Mouse (Mus musculus): Measurements from ENCODE around the gene Lyar. TPM values are rescaled to one million over a fixed set of nuclear protein-coding genes. Genes with fewer than 3 reads are reported as not detected.

The Lyar gene
- total RNA-seq, 1 experiment, result 124 TPM

DNA sequence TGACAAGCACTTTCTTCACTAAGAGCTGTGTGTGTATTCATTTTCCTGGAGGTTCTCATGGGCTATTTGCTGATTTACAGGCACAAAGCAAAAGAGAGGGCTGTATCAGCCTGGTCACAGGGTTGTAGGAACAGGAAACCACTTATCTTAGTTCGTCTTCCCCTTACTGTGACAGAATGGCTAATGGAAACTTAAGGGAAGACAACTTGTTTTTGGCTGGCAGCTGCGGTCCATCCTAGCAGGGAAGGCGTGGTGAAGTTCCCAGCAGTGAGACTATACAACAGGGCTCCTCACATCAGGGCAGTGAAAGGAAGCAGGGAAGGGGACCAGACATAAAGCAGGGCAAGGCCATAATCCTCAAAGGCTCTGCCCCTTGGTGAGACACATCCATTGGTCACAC, 35.4 kb downstream of the Lyar start:
- DNase-seq (ENCODE audit: low read depth, low spot score), result no peak
- Histone ChIP-seq H3K4me1 (ENCODE audit: control insufficient read depth in 2 of 2, insufficient read depth in 2 of 2, low read length in 2 of 2, poor library complexity in 1 of 2) (no peaks in the 10 kb centered on the region), H3K27ac (ENCODE audit: insufficient read depth, low read depth, low read length, poor library complexity, severe bottlenecking) (no peak overlapping the region), H3K36me3 (ENCODE audit: control insufficient read depth, insufficient read depth, low read length, poor library complexity, severe bottlenecking) (no peaks in the 10 kb centered on the region), H3K4me3 (ENCODE audit: insufficient read depth in 1 of 2, low read depth in 1 of 2, low read length in 2 of 2, poor library complexity in 1 of 2, severe bottlenecking in 1 of 2) (no peak overlapping the region), H3K9me3 (ENCODE audit: control insufficient read depth, insufficient read depth, low read depth, low read length) (no peaks in the 10 kb centered on the region), H3K9ac (ENCODE audit: insufficient read depth, low read depth, low read length, poor library complexity, severe bottlenecking) (no peak overlapping the region)
- TF ChIP-seq HCFC1 (IDR thresholded peaks at IDR 0.05; ENCODE audit: borderline replicate concordance, insufficient read depth, low read length) (no peak), MAFK (IDR thresholded peaks at IDR 0.05; ENCODE audit: insufficient read depth, low read depth, low read length) (no peak), CHD2 (IDR thresholded peaks at IDR 0.05; ENCODE audit: low read depth, low read length) (no peak), ZC3H11A (IDR thresholded peaks at IDR 0.05; ENCODE audit: borderline replicate concordance, low read depth, low read length) (no peak), ZNF384 (IDR thresholded peaks at IDR 0.05; ENCODE audit: low read depth, low read length) (no peak)
- in situ Hi-C loops (cut with MboI; ENCODE audit: low sequenced_read_pairs in 2 of 2, unreplicated experiment in 2 of 2), result no loop called here

DNA sequence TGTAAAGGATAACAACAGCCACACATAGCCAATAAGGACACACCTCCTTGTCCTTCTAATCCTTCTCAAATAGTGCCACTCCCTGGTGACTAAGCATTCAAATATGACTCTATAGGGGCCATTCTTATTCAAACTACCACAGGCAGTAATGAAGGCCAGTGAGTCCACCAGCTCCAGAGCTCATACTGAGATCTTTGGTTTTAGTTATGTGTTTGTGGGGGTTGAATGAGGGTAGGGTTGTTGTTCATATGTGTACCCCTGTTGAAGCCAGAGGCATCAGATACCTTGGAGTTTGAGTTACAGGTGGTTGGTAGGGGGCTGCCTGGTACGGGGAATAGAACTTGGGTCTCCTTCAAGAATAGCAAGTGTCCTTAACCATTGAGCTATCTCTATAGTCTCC, 36.3 kb downstream of the Lyar start:
- H3K9me3 ChIP-seq (ENCODE audit: control insufficient read depth, insufficient read depth, low read depth, low read length), result no peaks in the 10 kb centered on the region
- no peak for DNase-seq (ENCODE audit: low read depth, low spot score)
- no peak overlapping the region for H3K9ac ChIP-seq (ENCODE audit: insufficient read depth, low read depth, low read length, poor library complexity, severe bottlenecking)
- H3K4me3 ChIP-seq (ENCODE audit: insufficient read depth in 1 of 2, low read depth in 1 of 2, low read length in 2 of 2, poor library complexity in 1 of 2, severe bottlenecking in 1 of 2), result no peak overlapping the region
- no peak for TF ChIP-seq HCFC1 (IDR thresholded peaks at IDR 0.05; ENCODE audit: borderline replicate concordance, insufficient read depth, low read length)
- no peak for TF ChIP-seq ZC3H11A (IDR thresholded peaks at IDR 0.05; ENCODE audit: borderline replicate concordance, low read depth, low read length)
- TF ChIP-seq ZNF384 (IDR thresholded peaks at IDR 0.05; ENCODE audit: low read depth, low read length), result no peak
- TF ChIP-seq MAFK (IDR thresholded peaks at IDR 0.05; ENCODE audit: insufficient read depth, low read depth, low read length), result no peak
- no peak for TF ChIP-seq CHD2 (IDR thresholded peaks at IDR 0.05; ENCODE audit: low read depth, low read length)
- no peaks in the 10 kb centered on the region for H3K36me3 ChIP-seq (ENCODE audit: control insufficient read depth, insufficient read depth, low read length, poor library complexity, severe bottlenecking)
- H3K4me1 ChIP-seq (ENCODE audit: control insufficient read depth in 2 of 2, insufficient read depth in 2 of 2, low read length in 2 of 2, poor library complexity in 1 of 2), result no peaks in the 10 kb centered on the region
- H3K27ac ChIP-seq (ENCODE audit: insufficient read depth, low read depth, low read length, poor library complexity, severe bottlenecking), result no peak overlapping the region
- in situ Hi-C loops (cut with MboI; ENCODE audit: low sequenced_read_pairs in 2 of 2, unreplicated experiment in 2 of 2), result no loop called here

DNA sequence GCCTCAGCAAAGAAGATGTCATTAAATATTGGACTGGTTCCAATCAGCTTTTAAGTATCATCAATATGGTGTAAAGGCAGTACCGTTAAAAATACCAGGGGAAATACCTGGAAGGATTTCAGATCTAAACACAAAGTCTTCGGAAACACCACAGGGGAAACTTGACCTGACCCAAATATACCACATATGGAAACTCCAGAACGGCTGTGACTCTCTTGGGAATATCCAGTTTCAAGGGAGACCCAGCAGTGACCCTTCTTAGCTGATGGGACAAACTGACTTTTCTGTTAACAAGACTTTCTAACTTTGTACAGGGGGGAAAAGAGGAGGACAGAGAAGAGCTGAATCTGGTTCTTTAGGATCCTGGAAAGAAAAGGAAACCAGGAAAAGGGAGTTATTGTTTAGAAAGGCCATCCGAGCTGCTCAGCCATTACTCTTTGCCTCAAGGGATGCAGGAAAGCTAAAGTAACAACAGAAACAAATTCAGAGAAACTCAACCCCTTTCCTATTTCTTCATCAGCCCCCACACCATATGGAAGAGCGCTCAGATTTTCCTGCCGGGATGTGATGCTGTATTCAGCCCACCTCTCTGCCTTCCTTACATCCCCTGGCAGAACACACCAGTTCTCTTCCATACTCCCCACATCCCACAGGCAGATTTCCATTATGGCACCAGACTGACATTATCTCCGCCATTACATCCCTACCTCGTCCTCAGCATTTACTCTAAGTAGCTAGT, 37.9 kb downstream of the Lyar start:
- no peak for DNase-seq (ENCODE audit: low read depth, low spot score)
- Histone ChIP-seq H3K4me3 (ENCODE audit: insufficient read depth in 1 of 2, low read depth in 1 of 2, low read length in 2 of 2, poor library complexity in 1 of 2, severe bottlenecking in 1 of 2) (no peak overlapping the region), H3K36me3 (ENCODE audit: control insufficient read depth, insufficient read depth, low read length, poor library complexity, severe bottlenecking) (peaks cover under 1% of the 10 kb centered on the region; the same call in 1 of the 2 replicates), H3K27ac (ENCODE audit: insufficient read depth, low read depth, low read length, poor library complexity, severe bottlenecking) (no peak overlapping the region), H3K9ac (ENCODE audit: insufficient read depth, low read depth, low read length, poor library complexity, severe bottlenecking) (no peak overlapping the region), H3K9me3 (ENCODE audit: control insufficient read depth, insufficient read depth, low read depth, low read length) (no peaks in the 10 kb centered on the region), H3K4me1 (ENCODE audit: control insufficient read depth in 2 of 2, insufficient read depth in 2 of 2, low read length in 2 of 2, poor library complexity in 1 of 2) (0 out of 4 replicates have a peak, but pooled peaks cover 0 to 2% of the 10 kb centered on the region in 2 experiments)
- TF ChIP-seq ZC3H11A (IDR thresholded peaks at IDR 0.05; ENCODE audit: borderline replicate concordance, low read depth, low read length) (no peak), ZNF384 (IDR thresholded peaks at IDR 0.05; ENCODE audit: low read depth, low read length) (no peak), HCFC1 (IDR thresholded peaks at IDR 0.05; ENCODE audit: borderline replicate concordance, insufficient read depth, low read length) (no peak)
- in situ Hi-C loops (cut with MboI; ENCODE audit: low sequenced_read_pairs in 2 of 2, unreplicated experiment in 2 of 2), result no loop called here

DNA sequence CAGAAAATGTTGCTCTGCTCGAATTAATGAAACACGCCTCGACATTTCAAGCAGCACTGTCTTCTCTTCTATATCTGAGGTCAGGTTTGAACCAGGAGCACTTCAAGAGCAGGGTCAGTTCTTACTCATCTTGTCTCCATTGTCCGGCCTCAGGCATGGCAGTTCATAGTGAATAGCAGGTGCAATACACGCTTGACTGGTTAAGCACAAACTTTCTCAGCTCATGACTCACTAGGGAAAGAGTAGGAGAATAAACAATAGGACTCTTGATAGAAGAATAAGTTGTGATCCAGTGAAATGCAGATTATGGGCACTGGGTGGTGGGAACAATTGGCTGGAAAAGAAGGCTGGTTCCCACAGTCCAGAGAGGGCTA, 38.5 kb downstream of the Lyar start:
- Histone ChIP-seq H3K9me3 (ENCODE audit: control insufficient read depth, insufficient read depth, low read depth, low read length) (no peaks in the 10 kb centered on the region), H3K27ac (ENCODE audit: insufficient read depth, low read depth, low read length, poor library complexity, severe bottlenecking) (no peak overlapping the region), H3K9ac (ENCODE audit: insufficient read depth, low read depth, low read length, poor library complexity, severe bottlenecking) (no peak overlapping the region), H3K36me3 (ENCODE audit: control insufficient read depth, insufficient read depth, low read length, poor library complexity, severe bottlenecking) (peaks cover 2% of the 10 kb centered on the region; the same call in 1 of the 2 replicates), H3K4me1 (ENCODE audit: control insufficient read depth in 2 of 2, insufficient read depth in 2 of 2, low read length in 2 of 2, poor library complexity in 1 of 2) (0 out of 4 replicates have a peak, but pooled peaks cover 0 to 2% of the 10 kb centered on the region in 2 experiments), H3K4me3 (ENCODE audit: insufficient read depth in 1 of 2, low read depth in 1 of 2, low read length in 2 of 2, poor library complexity in 1 of 2, severe bottlenecking in 1 of 2) (no peak overlapping the region)
- no peak for TF ChIP-seq ZNF384 (IDR thresholded peaks at IDR 0.05; ENCODE audit: low read depth, low read length)
- no peak for TF ChIP-seq HCFC1 (IDR thresholded peaks at IDR 0.05; ENCODE audit: borderline replicate concordance, insufficient read depth, low read length)
- TF ChIP-seq CHD2 (IDR thresholded peaks at IDR 0.05; ENCODE audit: low read depth, low read length), result no peak
- TF ChIP-seq MAFK (IDR thresholded peaks at IDR 0.05; ENCODE audit: insufficient read depth, low read depth, low read length), result no peak
- in situ Hi-C loops (cut with MboI; ENCODE audit: low sequenced_read_pairs in 2 of 2, unreplicated experiment in 2 of 2), result no loop called here
- DNase-seq (ENCODE audit: low read depth, low spot score), result no peak

All from ES-E14 (cell line).